Mouse (Mus musculus) C2C12 (cell line): ENCODE data around the gene Pik3c2a. TPM values are rescaled to one million over a fixed set of nuclear protein-coding genes. Genes with fewer than 3 reads are reported as not detected.

ENCODE experiments used
- H3K27me3 ChIP-seq: one replicate; pipeline ENCODE4 v1.6.1; 2011; ENCODE audit not compliant: control insufficient read depth, insufficient read depth, insufficient read length
- H3K36me3 ChIP-seq: one replicate; pipeline ENCODE4 v1.6.1; 2011; ENCODE audit not compliant: control insufficient read depth, insufficient read depth
- H3K4me3 ChIP-seq: one replicate; pipeline ENCODE4 v1.5.1; 2011; ENCODE audit warnings: mild to moderate bottlenecking, control low read depth; ENCODE audit not compliant: poor library complexity, insufficient read depth, severe bottlenecking
- H3K79me2 ChIP-seq: one replicate; pipeline ENCODE4 v1.6.1; 2011; ENCODE audit not compliant: control insufficient read depth, insufficient read depth
- H3K79me3 ChIP-seq: one replicate; pipeline ENCODE4 v1.6.1; 2011; ENCODE audit warnings: low read depth, control low read depth
- H3ac ChIP-seq: one replicate; pipeline ENCODE3; 2011; ENCODE audit warnings: low read depth; ENCODE audit not compliant: control insufficient read depth, insufficient read length
- CEBPB ChIP-seq: IDR thresholded peaks from one replicate; pipeline ENCODE4 v1.6.1; 2011; ENCODE audit warnings: low read depth, mild to moderate bottlenecking, control low read depth, moderate library complexity
- CTCF ChIP-seq: IDR thresholded peaks from one replicate; pipeline ENCODE4 v1.5.1; 2011; ENCODE audit not compliant: control insufficient read depth, insufficient read depth, insufficient read length
- FOSL1 ChIP-seq: IDR thresholded peaks from one replicate; pipeline ENCODE4 v1.8.0; 2011; ENCODE audit warnings: mild to moderate bottlenecking, low read length; ENCODE audit not compliant: poor library complexity, insufficient read depth, severe bottlenecking
- MAX ChIP-seq: IDR thresholded peaks from one replicate; pipeline ENCODE4 v1.6.1; 2011; ENCODE audit warnings: mild to moderate bottlenecking, control low read depth
- MYOD1 ChIP-seq: IDR thresholded peaks from one replicate; pipeline ENCODE4 v1.6.1; 2011; ENCODE audit warnings: low read depth; ENCODE audit not compliant: control insufficient read depth, insufficient read length
- MYOG ChIP-seq: IDR thresholded peaks from one replicate; pipeline ENCODE4 v1.6.1; 2011; ENCODE audit not compliant: control insufficient read depth, insufficient read length; ENCODE audit errors: extremely low read depth
- USF1 ChIP-seq: IDR thresholded peaks from one replicate; pipeline ENCODE4 v1.6.1; 2011; ENCODE audit warnings: low read depth, mild to moderate bottlenecking, control low read depth, moderate library complexity
- long read RNA-seq, 2 experiments: library from polyadenylated mRNA; unstranded; transcript quantifications; one replicate each; pipeline ENCODE4 v2.0.0; 2019 to 2020
- polyA plus RNA-seq: library from polyadenylated mRNA; unstranded; fragments of >200 nt; fragmentation: generic; extraction: Trizol; gene quantifications from one replicate; pipeline ENCODE4 v1.2.1, GENCODE M21; 2012; ENCODE audit warnings: missing spikeins

Pik3c2a gene
- 4.1 TPM for polyA plus RNA-seq
- long read RNA-seq, experiment 1, partial matches to known transcripts, result 0 of 4 reads
- long read RNA-seq, experiment 1, other reads (novel, unspliced or antisense), result 1 of 4 reads
- long read RNA-seq, experiment 2, full-length matches to known transcripts, result 2 of 18 reads
- long read RNA-seq, experiment 2, partial matches to known transcripts, result 8 of 18 reads
- long read RNA-seq, experiment 2, other reads (novel, unspliced or antisense), result 8 of 18 reads

DNA sequence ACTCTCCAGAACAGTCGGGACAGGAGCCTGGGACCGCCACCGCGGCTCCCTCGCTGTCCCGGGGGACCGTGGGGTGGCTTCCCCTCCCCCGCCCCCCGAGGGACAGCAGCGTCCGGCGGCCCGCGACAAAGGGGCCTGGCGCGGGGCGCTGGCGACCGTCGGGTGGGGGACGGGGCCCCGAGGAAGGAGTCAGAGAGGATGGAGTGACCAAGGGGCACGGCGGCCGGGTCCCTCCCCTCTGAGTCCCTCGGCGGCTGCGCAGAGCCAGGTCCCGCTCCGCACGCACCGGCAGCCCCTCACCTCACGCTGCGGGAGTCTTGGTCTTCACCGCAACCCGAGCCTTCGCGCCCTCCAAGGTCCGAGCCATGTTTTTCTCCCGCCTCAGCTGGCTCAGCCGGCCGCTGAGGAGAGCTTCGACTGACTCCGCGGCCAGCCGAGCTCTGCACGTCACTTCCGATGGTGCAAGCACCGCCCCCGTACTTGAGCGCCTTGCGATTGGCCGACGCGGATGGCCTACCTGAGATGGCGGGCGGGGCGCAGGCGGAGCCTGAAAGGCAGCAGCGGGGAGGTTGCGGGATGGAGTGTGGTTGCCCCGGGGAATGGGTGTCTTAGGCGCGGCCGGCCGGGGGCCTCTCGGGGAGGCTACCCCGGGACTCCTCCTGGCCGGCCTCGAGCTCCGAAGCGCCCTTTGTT, at the start of gene Pik3c2a:
Gene Pik3c2a (minus strand): TSS at position 446 of the 693 bp plus-strand sequence.
- TF ChIP-seq FOSL1 (no peak), CTCF (no peak), CEBPB (no peak)
- H3K79me2 ChIP-seq, result peaks cover 48% of the 10 kb centered on the region
- peaks cover 38% of the 10 kb centered on the region for H3K79me3 ChIP-seq
- H3K27me3 ChIP-seq, result no peaks in the 10 kb centered on the region
- H3K4me3 ChIP-seq, result peak within 1 kb of the TSS; percentile 57
- peak within 1 kb of the TSS; percentile 96 for H3ac ChIP-seq
- no peaks in the 10 kb centered on the region for H3K36me3 ChIP-seq

DNA sequence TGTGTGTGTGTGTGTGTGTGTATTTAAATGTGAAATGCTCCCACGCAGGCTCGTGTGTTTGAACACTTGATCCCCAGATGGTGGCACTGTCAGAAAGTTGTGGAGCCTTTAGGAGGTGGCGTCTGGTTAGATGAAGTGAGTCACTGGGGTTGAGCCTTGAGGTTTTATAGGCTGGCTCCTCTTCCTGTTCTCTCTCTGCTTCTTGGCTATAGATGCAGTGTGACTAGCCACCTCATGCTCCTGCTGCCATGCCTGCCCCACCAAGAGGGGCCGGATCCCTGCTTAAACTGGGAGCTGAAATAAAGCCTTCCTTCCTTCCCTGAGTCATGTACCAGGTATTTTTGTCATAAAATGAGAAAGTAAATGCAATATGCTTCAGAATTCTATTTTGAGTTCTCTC, 47.9 kb upstream of the Pik3c2a start:
- Histone ChIP-seq H3K79me2 (no peaks in the 10 kb centered on the region), H3K27me3 (no peaks in the 10 kb centered on the region), H3K4me3 (no peak overlapping the region), H3K36me3 (no peaks in the 10 kb centered on the region), H3ac (no peak overlapping the region), H3K79me3 (no peaks in the 10 kb centered on the region)
- TF ChIP-seq MAX (no peak), CEBPB (no peak), MYOG (no peak), FOSL1 (no peak), MYOD1 (no peak), USF1 (no peak), CTCF (no peak)

DNA sequence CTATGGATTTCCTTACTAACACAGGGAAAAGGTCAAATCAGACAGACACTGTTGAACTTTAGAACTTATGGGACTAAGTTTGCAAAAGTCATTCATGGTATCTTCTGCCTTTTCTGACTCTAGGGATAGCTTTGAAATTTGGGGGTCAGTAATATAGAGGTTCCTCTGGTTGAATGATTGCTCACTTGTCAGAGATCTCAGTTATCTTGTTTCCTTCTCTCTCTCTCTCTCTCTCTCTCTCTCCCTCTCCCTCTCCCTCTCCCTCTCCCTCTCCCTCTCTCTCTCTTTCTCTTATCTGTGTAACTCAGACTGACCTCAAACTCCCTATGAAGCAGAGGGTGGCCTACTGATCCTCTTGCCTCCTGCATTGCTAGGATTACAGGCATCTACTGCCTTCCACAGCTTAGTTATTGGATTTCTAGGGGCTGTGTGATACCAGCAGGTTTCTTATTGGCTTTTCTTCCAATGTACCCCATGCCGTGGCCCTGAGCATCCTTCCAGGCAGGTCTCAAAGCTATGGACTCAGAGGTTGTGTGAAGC, 41.9 kb upstream of the Pik3c2a start:
- Histone ChIP-seq H3K36me3 (no peaks in the 10 kb centered on the region), H3K79me3 (no peaks in the 10 kb centered on the region), H3K27me3 (no peaks in the 10 kb centered on the region), H3K79me2 (no peaks in the 10 kb centered on the region), H3K4me3 (no peak overlapping the region), H3ac (no peak overlapping the region)
- TF ChIP-seq MYOD1 (no peak), MYOG (no peak), CTCF (no peak), USF1 (no peak), CEBPB (no peak), FOSL1 (no peak), MAX (no peak)

DNA sequence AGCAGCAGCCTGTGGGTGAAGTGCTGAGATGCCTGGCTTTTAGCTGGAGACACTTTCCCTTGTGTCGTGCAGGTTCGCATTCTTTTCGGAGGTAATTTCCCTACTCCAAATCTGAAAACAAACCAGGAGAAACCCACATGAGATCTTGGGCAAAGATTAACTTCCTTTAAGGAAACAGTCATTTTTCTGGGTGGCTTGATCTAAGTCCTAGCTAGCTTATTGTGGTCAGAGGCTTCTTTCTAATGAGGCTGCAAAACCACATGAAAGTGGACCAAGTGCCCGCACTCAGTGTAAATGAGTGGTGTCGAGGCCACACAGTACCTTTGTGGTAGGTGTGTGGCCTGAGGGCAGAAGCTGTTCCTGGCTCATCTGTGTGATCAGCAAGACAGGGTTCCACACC, 41.0 kb upstream of the Pik3c2a start:
- Histone ChIP-seq H3K79me2 (no peaks in the 10 kb centered on the region), H3ac (no peak overlapping the region), H3K4me3 (no peak overlapping the region), H3K27me3 (no peaks in the 10 kb centered on the region), H3K79me3 (no peaks in the 10 kb centered on the region), H3K36me3 (no peaks in the 10 kb centered on the region)
- TF ChIP-seq MAX (no peak), CEBPB (no peak), CTCF (no peak), FOSL1 (no peak), USF1 (no peak), MYOD1 (no peak), MYOG (no peak)

DNA sequence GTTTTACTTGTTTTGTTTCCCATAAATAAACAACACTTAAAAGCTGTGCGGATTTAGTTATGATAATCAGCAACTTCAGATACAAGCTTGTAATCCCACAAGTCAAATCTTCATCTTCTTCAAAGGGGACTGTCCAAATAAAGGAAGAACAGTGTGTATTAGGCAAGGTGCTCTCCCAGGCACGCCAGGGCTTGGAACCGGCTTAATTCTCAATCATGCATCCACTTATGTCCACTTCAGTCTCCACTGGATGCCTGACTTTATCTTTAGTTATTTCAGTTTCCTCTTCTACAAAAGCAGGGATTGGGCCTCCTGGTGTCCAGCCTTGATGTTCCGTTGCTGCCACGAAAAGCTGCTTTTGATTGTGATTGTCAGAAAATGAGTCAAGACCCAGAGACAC, 40.5 kb upstream of the Pik3c2a start:
- Histone ChIP-seq H3K79me3 (no peaks in the 10 kb centered on the region), H3K36me3 (no peaks in the 10 kb centered on the region), H3K27me3 (no peaks in the 10 kb centered on the region), H3K79me2 (no peaks in the 10 kb centered on the region), H3K4me3 (no peak overlapping the region), H3ac (no peak overlapping the region)
- TF ChIP-seq CTCF (no peak), MAX (no peak), FOSL1 (no peak), MYOG (no peak), USF1 (no peak), CEBPB (no peak), MYOD1 (no peak)
